Mouse (Mus musculus): ENCODE measurements around the gene Sdr16c6.

The Sdr16c6 gene

GRCm38 (mm10) chr4:4077372-4077771, at the start of gene Sdr16c6:
Sdr16c6 (minus strand) TSS chr4:4077522.
- no peak for DNase-seq

- no peak for DNase-seq
Measured at GRCm38 (mm10) chr4:4080180-4080579, 2.9 kb upstream of the Sdr16c6 start.

GRCm38 (mm10) chr4:4079132-4079531, 1.8 kb upstream of the Sdr16c6 start:
- DNase-seq = no peak

- DNase-seq = no peak
Measured at GRCm38 (mm10) chr4:4076001-4076400, 1.3 kb downstream of the Sdr16c6 start.

Data from lung, postnatal 10 days (tissue).